Mouse (Mus musculus) T-helper 1 cell (primary cell): Measurements from ENCODE around the gene Pheta1.

Source experiments
- in situ Hi-C: fragments of 300-600 bp; cut with MboI, MseI; formaldehyde crosslinking; loops from one replicate; pipeline ENCODE4 v1.15.1; 2025; ENCODE audit warnings: high pct_unique_total_duplicates

Pheta1 gene

GRCm38 (mm10) chr5:121824121-121824520 lies 24.7 kb upstream of the Pheta1 start:
- in situ Hi-C loops, result no loop called here

DNA sequence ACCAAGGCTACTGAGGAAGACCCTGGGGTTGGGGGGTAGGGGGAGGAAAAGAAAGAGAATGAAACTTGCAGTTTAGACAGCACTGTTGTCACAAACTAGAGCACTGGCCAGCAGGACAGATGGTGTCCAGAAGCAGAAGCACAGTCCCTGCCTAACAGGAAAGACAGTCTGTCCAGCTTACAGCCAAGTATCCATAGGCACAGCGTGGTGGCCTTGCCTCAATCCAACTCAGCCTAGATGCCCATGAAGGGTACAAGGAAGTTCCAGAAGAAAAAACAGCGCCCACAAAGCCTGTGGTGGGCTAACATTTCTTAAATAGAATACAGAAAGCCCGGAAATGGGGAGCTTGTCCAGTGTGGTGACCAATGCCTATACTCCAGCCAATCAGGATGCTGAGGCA lies 23.2 kb upstream of the Pheta1 start:
- in situ Hi-C loops, result no loop called here

DNA sequence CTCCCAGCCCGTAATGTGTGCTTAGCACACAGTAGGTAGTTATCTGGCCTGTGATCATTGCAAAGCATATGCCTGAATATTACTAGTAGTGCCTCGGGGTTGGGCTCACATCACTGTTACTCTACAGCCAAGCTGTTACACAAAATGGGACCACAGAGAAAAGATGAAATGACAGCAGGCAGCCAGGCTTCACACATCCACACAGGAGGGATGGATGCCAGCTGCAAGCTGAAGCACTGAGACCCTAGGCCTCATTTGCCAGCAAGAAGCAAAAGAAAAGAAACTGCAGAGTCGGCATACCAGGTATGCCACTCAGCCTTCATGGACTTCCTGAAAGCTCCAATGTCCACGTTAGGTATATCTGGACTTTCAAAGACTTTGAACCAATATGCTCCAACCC lies 20.9 kb upstream of the Pheta1 start:
- in situ Hi-C loops, result no loop called here

- in situ Hi-C loops, result no loop called here
Observed at GRCm38 (mm10) chr5:121828491-121829432, 20.0 kb upstream of the Pheta1 start.

- in situ Hi-C loops, result no loop called here
Observed at GRCm38 (mm10) chr5:121831002-121831601, 17.7 kb upstream of the Pheta1 start.

GRCm38 (mm10) chr5:121832376-121833155 lies 16.2 kb upstream of the Pheta1 start:
- in situ Hi-C loops, result no loop called here

DNA sequence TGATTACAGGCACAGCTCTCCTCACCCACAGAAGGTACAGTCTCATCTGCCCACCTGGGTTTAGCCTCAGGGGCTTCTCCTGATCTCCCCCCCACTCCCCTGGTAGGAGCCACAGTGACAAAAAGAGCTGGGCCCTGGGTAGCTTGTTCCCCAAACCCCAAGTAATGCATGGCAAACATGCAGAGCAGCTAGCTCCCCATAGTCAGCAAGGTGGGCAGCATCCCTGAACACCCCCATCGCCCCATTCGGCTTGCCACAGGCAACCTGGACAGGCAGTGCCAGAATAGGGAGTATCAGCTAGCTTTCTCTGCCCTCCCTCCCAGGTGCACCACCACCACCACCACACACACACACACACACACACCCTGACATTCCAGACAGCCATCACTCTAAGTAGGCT lies 15.6 kb upstream of the Pheta1 start:
- in situ Hi-C loops, result no loop called here

DNA sequence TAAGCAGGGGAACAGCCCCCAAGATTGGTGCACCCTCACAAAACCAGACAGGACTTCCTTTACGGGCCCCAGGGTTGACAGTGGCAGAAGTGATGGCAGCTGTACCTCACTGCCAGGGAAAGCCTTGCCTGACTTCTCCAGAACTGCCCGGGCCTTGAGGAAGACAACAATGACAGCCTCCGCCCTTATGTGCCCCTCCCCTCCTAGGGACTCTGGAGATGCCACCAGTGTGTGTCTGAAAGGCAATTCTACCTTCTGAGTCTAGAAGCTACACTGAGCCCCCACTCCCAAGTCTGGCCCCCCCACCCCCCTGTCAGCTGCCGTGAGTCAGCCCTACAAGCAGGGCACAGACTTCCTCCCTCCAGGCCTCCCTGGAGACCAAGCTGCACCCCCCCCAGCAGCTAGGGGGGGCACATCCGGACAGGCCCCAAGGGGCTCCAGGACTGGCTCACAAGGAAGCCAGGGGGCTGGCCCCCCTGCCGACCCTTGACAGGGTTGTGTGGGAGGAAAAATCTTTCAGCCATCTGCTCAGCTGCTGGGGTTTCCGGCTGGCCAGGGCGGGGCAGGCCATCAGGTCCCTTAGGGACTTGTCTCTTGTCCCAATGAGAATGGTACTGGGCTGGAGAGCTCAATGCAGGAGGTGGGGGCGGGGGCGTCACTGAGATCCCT lies 15.1 kb upstream of the Pheta1 start:
- in situ Hi-C loops, result no loop called here

GRCm38 (mm10) chr5:121834241-121834606 lies 14.6 kb upstream of the Pheta1 start:
- in situ Hi-C loops, result no loop called here

DNA sequence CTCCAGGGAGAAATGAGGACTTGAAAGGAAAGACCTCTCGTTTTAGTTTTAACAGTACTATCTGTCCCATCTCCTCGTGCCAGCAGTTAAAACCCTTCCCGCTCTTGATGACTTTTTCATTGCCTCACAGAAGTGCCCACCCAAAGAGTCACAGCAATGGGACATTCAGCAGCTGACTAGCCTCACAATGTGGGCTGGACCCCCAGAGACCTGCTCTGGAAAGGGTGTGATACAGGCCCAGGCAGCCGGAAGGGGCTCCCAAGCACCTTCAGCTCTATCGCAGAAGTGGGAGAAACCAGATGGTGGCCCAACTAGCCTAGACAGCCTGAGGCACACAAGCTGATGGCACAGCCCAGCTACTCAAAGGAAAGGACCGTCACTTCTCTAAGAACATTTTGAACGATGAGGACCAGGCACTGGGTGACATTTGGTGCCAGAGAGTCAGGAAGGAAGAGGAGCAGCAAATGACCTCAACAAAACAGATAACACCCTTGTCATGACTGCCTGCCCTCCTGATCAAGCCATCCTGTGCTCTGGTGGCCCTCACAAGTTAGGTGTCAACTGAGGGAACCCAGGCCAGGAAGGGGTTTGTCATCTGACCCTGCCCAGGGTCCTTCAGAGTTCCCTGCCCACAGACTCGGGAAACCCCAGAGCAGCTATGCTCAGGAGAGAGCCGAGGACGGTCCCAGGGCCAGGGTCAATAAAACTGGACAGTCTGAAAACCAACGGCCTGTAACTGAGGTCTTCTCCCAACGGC lies 13.6 kb upstream of the Pheta1 start:
- in situ Hi-C loops, result no loop called here

GRCm38 (mm10) chr5:121835949-121836691 lies 12.7 kb upstream of the Pheta1 start:
- in situ Hi-C loops, result no loop called here

GRCm38 (mm10) chr5:121836692-121837415 lies 11.9 kb upstream of the Pheta1 start:
- in situ Hi-C loops, result no loop called here

DNA sequence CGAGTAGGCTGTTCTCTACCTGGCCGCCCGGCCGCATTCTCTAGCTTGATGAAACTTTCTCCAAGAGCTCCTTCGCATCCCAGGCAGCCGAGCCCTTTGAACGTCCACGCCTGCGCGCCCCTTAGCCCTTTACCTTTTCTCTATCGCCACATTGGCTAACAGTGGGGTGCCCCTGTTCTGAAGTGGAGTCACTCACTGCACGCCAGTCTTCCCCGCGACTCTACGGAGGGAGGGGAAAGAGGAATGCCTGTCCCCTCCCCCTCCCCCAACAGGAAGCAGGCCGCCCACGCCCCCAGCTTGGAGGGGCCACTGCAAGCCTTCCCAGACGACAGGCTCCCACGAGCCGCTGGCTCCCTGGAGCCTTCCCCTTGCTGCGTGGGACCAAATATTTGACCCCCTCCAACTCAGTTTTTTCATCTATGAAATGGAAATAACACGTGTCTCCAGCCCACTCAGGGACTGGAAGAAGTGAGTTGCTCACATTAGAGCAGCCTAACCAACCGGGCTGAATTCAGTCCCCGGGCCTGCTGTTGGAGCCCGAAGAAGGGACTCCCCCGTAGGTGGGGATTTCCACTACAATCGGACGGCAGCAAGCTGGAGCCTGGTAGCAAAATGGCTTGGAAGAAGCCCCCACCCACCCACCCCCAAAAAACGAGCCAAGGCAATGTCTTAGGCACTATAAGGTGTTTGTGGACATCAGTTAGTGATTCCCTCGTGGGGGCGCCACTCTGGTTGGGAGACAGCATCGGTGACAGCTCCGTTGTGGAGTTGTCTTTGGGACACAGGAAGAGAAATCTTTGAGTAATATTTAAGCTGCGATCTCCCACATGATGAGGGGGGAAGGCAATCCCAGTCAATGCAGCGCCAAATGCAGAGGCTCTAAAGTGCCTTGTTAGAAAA lies 11.1 kb upstream of the Pheta1 start, which contains the start of gene Sh2b3:
TSS of gene Sh2b3 (minus strand) at position 206 of the 900 bp plus-strand sequence.
- in situ Hi-C loops, result no loop called here

GRCm38 (mm10) chr5:121838341-121839127 lies 10.2 kb upstream of the Pheta1 start:
- in situ Hi-C loops, result no loop called here

DNA sequence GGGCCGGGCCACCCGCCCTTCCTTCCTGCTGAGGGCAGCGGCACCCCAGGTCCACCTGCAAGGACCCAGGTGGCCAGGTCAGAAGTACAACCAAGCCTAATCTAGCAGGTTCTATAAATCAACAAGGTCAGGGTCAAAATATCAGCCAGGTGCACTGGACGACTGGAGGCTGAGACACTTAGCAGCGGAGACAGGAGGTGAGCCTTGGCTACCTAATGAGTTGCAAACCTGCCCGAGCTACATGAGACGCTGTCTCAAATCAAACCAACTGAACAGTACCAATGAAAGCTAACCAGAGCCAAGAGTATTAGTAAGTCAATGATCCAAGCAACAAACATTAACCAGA lies 9.7 kb upstream of the Pheta1 start:
- in situ Hi-C loops, result no loop called here

GRCm38 (mm10) chr5:121841516-121841915 lies 7.3 kb upstream of the Pheta1 start:
- in situ Hi-C loops, result no loop called here

DNA sequence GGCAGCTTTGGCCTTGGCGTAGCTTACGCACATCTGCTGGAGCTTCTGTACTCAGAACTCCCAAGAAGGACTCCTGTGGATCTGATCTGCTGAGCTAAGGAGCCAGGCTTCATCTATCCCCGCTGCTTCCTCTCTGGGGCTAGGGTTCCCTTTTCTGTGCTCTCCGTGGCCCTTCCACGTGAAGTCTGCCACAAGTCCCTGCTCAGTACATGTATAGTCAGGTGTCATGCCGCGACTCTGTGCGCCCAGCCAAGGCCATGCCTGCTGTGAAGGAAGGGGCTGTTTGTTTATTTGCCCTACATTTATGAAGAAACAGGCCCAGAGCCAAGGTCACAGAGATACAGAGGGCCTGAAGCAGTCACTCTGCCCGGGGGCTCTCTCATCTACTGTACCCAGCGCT lies 6.8 kb upstream of the Pheta1 start:
- in situ Hi-C loops, result no loop called here

DNA sequence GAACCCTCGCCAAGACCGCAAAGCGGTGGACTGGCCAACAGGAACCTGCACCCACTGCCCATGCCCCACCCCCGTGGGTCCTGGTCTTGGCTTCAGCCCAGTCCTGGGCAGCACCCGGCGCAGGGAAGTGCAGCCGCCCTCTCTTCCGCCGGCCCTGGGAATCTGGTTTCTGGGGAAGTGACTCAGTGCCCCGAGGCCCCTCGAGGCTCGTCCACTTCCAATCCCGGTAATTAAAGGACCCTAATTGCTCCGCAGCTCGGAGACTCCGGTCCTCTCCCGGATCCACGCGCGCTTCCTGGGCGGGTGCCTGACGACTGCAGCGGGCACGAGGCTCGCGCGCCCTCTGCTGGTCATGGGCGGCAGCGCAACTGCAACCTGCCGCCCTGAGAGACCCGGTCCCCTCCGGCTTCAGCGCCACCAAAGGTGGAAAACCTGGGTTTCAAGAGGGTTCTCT lies 6.1 kb upstream of the Pheta1 start:
- in situ Hi-C loops, result no loop called here
